Mouse (Mus musculus) Muller cell, postnatal 12 days (primary cell): Measurements from ENCODE around the gene Itgb5.

Experiments
- DNase-seq: peaks from one replicate; pipeline ENCODE4 v3.0.0-alpha.2; 2015; ENCODE audit errors: inconsistent ontology term

Gene Itgb5

GRCm38 (mm10) chr16:33832057-33832456, 2.6 kb downstream of the Itgb5 start:
- DNase-seq = peak; percentile 35

- DNase-seq = peak; percentile 83
Measured at GRCm38 (mm10) chr16:33832728-33833428, 3.4 kb downstream of the Itgb5 start.

GRCm38 (mm10) chr16:33833429-33833753, 3.9 kb downstream of the Itgb5 start:
- DNase-seq = no peak

DNA sequence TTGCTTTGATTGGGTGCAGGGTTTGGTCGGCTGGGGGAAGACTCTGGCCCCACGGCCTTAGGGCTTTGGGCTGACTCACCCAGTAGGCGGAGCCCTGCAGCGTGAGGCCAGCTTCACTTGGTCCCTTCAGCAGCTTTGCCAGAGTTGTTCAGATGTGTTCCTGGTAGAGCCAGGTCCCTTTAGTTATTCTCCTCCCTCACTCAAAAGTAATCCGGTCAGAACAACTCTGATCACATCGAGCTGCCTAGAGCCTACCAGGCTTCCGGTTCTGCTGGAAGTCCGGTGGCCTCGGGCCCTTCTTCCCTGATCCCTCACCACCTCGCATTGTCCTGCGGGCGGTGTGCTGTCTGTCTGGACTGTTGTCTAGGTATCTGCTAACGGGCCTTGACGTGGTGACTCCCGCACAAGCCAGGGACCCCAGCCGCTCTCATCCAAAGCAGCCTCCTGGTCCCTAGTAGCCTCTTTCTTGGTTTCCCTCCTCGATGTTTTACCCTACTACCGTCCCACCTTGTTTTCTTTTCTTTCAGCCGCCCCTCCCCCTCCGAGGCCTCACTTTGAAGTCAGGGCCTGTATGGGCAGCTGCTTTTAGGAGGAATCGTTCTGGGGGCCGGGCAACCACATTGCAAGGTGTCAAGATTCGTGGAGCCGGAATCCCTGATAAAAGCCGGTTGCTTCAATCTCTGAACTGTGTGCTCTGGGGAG, 4.5 kb downstream of the Itgb5 start:
- DNase-seq = peak; percentile 82

DNA sequence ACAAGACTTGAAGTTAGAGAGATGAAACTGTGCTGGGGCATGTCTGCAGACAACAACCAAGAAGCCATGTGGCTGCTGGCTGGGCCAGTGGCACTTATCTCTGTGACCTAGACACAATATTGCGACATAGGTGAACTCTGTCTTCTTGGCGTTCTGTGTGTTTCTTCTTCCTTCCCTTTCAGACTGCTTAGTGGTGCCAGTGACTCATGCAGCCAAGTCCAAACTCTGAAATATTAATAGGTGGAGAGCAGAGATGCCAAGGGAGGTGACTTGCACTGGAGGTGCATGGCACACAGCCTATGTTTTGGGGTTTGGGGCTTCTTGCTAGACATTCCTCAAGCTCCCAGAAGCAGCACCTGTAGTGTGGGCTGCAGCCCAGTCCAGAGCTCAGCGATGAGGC, 7.2 kb downstream of the Itgb5 start:
- DNase-seq = peak; percentile 49

- DNase-seq = no peak
Measured at GRCm38 (mm10) chr16:33837191-33837590, 7.7 kb downstream of the Itgb5 start.

- no peak for DNase-seq
Measured at GRCm38 (mm10) chr16:33840616-33841015, 11.2 kb downstream of the Itgb5 start.

DNA sequence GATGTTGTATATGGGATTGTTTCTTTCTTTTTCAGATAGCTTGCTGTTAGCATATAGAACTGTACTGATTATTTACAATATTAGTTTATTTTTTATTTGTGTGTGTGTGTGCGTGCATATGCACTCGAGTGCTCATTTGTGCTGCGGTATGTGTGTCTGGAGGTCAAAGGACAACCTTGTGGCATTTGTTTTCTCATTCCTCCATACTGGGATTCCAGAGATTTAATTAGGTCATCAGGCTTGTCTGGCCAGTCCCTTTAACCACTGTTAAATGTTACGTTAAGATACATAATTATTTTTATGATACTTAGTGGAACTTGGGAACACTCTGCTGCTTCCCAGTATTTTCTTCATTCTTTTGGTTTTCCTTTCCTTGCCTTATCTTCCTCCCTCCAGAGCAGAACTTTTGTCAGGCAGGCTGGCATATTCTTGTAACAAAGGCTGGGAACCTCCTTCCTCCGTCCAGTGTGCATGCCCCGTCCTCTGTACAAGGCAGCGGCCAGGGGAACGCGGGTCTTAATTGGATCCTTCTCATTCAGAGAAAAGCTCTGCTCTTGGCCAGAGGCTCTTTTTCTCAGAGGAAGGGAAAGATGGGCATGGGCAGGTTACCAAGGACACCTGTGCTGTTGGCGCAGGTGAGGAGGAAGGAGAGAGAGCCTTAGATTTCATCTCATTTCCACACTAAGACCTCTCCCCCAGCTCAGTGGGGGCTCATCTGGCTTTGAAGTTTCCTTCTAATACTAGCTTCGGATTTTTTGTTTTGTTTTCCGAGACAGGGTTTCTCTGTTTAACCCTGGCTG, 12.8 kb downstream of the Itgb5 start:
- DNase-seq = peak; percentile 79

DNA sequence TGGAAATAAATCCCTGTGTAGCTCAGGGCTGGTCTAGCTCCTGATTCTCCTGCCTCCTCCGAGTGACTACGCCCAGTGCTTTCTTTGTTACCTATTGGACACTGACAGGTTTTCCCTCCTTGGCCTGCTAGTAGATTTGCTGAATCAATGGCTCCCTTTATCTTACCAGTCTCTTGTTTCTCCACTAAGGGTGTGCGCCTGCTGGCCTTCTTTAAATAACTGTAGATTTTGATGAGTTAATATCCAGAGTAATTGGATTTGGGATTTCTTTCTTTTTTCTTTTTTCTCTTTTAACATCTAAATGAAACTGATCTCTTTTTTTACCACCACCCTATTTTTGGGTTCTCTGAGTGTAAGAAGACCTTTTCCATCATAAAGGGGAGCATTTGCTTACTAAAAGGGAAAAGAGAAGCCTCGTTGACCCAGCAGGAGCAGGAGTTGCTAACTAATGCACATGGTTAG, 14.7 kb downstream of the Itgb5 start:
- no peak for DNase-seq

- no peak for DNase-seq
Measured at GRCm38 (mm10) chr16:33844866-33845265, 15.4 kb downstream of the Itgb5 start.

DNA sequence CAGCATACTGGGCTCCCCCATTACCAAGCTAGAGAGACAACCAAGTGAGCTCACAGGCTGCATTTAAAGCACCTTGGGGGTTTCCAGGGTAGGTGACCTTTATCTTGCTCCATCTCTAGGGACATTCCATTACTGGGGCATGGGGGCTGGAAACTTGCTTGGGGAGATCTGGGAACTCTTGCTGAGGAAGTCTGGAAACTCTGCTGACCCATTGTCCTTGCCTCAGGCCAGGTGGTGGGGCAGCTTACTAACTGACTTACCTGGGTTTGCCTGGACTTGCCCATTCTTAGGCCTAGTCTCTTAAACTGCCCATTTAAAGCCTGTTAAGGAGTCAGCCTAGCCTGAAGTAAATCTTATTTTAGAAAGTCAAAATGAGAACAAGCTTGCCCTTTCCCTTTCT, 23.8 kb downstream of the Itgb5 start:
- no peak for DNase-seq

DNA sequence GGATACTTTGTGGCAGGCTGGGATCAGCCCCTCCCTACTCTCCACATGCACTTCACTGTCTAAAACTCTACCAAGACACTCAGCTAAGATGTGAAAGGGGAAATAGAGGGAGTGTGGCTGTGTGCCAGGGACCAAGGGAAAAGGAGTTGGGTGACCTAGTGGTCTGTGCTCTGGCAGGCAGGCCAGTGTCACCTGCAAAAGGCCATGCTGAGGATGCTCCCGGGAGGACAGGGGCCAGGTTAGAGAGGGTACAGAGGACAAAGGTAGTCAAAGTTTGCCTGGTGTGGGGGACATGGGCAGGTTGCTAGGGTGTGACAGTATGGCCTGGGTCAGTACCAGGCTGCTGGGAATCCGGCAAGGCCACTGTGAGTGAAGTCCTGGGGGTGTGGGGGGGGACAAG, 29.3 kb downstream of the Itgb5 start:
- no peak for DNase-seq

GRCm38 (mm10) chr16:33859380-33859779, 29.9 kb downstream of the Itgb5 start:
- no peak for DNase-seq

GRCm38 (mm10) chr16:33859988-33860700, 30.7 kb downstream of the Itgb5 start:
- peak; percentile 97 for DNase-seq

DNA sequence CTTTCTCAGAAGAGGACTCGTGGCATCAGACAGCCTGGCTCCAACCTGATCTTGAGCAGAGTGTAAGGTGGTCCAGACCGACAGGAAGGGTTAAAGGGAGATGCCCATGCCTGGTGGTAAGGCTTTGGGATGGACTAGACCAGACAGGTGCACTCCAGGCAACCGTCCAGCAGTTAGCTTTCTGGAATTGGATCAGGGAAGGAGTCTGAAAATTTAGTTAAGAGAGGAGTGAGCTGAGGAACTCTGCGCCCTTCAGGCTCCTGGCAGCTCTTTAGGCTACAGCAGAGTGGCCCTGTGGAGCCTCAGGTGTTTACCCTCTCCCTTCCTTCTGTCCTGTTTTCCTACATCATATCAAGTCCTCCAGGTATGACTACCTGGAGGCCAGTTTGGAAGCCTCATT, 32.9 kb downstream of the Itgb5 start:
- DNase-seq = no peak

DNA sequence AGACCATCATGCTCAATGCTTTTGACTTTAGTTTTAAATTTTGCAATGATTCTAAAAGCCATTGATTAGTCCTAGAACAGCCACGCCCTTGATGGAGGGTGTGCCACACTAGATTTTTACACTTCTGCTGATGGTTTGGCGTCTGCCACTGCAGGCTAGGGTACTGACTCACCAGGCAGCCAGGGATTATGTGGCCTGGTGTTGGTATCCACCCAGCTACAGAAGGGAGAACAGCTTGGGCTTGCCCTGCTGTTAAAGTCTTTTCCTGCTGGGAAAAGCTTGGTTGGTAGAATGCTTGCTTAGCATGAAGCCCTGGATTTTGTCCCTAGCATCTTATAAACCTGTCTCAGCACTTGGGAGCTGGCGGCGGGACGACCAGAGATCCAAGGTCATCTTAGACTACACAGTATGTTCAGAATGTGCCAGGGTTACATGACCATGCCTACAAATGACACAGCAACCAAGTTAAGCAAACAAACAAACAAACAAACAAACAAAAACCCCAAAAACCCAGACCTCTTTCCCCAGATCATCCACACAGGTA, 33.8 kb downstream of the Itgb5 start:
- no peak for DNase-seq

- DNase-seq = no peak
Measured at GRCm38 (mm10) chr16:33870224-33870785, 40.8 kb downstream of the Itgb5 start.

DNA sequence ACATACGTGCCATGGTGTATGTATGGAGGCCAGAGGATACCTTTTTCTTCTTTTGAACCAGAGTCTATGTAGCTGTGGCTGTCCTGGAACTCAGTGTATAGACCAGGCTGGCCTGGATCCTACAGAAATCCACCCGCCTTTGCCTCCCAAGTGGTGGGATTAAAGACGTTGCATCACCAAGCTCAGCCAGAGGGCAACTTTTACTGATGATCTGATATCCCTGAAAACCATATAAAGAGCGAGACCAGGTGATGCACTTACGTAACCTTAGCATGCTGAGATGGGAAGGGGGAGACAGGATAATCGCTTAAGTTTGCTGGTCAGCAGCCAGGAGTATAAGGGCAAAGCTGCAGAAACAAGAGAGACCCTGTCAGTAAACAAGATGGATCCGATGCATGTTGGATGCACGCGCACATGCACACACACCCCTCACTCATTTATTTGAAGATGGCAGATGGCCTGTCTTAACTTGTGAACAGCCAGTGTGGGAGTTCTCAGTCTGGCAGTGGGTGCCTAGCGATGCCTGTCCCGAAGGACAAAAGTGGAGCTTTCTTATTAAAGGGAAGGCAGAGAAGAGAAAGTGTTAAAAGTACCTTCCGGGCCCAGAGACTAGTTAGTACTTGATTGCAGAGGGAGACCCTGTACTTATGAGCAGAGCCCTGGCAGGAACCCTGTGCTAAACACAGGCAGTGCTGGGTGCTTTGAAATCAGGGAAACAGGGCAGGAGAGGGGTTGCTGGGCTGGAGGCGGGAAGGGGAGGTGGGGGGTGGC, 41.7 kb downstream of the Itgb5 start:
- DNase-seq = no peak

- no peak for DNase-seq
Measured at GRCm38 (mm10) chr16:33871865-33872443, 42.5 kb downstream of the Itgb5 start.

DNA sequence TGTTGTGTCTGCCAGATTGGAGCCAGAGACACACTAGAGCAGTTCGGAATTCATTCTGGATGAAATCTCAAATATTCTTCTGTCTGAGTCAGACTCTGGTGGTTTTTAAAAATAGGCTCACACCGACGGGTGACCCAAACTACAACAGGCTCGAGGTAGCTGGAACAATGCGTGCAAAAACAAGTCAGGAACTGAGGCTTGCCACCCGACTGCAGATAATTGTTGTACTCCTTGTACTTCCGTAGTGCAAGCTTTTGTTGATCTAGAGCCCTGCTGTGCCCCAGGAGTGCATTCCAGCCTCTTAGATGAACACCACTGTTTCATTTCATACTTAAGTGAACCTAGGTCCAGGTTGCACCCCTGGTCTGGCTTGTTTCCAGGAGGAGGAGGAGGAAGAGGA, 43.8 kb downstream of the Itgb5 start:
- DNase-seq = peak; percentile 89
